Mouse (Mus musculus) layer of hippocampus, adult 8-10 months (tissue): Measurements from ENCODE around the gene Bcas1. TPM values are rescaled to one million over a fixed set of nuclear protein-coding genes. Genes with fewer than 3 reads are reported as not detected.

Source experiments
- DNase-seq, 2 experiments: peaks; one replicate each; pipeline ENCODE4 v3.0.0; 2022; ENCODE audit warnings: low spot score in 2 of 2
- total RNA-seq, 4 experiments: library from RNA; stranded (reverse); gene quantifications; 2 replicates each; pipeline ENCODE4 v1.2.4; 2022

The Bcas1 gene
- total RNA-seq, 4 experiments from 2014 or later, result 80.7 to 107 (median 88.1) TPM

DNA sequence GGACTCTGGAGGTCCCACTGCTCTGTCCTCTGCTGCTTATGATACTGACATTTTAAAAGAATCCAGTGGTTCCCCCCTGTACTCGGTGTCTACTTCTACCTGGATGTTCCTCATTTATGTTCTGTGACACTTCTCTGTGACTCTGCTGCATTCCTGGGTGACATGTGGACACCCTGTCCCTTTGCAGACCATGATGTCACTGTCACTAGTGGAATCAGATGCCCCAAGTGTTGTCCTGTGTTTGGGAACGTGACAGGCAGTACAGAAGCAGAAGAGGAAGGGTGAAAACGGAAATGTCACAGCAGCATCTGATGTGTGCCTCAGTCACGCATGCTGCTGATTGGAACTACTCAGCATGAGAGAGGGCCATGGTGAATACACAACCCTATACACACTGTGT is 110.9 kb downstream of the Bcas1 start:
- DNase-seq, result no peak

DNA sequence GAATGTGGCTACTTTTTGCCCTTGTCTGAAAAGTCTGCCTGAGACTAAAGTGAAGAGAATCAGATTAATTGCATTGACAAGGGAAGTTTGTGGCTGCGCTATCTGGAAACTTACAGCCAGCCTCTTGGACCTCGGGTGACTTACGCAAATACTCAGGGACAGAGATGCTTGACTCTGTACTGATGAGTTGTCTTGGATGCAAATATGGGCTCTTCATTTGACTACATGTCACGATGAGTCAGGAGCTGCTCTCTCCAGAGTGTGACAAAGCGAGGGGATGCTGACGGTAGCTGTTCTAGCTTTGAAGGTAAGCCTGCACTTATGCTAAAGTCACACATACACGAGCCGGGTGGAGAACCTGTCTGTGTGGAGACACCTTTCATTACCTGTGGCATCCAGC is 111.3 kb downstream of the Bcas1 start:
- no peak for DNase-seq

DNA sequence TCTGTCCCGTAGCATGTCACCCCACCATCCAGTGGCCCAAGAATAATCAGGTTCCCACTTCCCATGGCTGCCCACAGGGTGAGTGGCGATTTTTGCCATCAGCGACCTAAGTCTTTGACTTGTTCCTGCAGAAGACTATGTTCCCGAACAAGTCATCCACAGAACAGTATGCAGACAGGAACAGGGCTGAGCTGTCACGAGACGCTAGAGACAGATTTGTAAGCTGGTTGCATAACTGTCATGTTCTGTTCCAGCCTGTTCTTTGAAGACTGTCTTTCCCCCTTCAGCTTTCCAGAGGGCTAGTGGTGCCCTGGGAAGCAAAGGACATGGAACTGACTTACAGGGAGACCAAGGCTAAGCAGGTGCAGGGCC is 116.7 kb downstream of the Bcas1 start:
- DNase-seq, result no peak

DNA sequence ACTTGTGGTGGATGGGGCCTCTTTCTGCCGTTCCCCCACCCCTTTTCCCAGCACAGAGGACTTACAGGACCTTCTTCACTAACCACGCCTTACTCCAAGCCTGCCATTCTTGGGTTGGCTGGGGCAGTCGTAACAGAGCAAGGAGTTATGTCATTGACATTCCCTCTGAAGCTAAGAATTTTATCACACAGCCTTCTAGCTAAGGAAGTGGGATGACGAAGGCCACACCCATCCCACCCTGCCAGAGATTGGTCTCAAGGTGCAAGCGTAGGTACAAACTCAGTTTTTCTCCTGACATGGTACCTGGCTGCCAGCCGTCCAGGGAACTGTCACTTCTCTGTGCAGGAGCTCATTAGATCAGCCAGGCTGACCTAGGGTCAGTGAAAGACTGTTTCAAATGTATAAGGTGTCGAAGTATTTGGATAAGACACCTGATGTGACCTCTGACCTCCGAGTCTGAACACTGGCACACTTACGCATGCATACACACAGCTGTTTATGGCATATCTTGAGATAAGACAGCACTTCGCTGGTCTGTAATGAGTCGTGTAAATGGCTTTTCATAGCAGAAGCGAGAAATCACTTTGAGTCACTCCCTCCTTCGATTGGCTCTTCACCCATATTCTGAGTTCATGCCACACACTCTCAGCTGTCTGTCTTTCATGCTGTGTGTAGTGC is 117.2 kb downstream of the Bcas1 start:
- no peak for DNase-seq

DNA sequence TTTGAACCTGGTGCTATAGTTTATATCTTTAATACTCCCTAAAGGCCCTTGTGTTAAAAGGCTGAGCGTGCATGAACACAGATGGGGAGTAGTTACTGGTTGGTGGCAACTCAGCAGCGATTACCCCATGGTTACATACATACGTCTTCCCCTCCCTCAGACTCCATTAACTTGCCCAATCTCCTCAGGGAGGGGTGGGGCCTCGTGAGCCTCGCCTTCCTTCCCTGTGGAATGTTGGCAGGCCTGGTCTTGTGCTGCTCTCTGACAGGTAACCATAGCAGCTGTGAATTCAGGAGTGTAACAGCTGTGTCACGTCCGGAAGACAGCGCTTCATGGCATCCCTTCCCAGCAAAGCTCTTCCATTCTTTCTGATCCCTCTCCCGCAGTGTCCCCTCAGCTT is 118.7 kb downstream of the Bcas1 start:
- no peak for DNase-seq

DNA sequence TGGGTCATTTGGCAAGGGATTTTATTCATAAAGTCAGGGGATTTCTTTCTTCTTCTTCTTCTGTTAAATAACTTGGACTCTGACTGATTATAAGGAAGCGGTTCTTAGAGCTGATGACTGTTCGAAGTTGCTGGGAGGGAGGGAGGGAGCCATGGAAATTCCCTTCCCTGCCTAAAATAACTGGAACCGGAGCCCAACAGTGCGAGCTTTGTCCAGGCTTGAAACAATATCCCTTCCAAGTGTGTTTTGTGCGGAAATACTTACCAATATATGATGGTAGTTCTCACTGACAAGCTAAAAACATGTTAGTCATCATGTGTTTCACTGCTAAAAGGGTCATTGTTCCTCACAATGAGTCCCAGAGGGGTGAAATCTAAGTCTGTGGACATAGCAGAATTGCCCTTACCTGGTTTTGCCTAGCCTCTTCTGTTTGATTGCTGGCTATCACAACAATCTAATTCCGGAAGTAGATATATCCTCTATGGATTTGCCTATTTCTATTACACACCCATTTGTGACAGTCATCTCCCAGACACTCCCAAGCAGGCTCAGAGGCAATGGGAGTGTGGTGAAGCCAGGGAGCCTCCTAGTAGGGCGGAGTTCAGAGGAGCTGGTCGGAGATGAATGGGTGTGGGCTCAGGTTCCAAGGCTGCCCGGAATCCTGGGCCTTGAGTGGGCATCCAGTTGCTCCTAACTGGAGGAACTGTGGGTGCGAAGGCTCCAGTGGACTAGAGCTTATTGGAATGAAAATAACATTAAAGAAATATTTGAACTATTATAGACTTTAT is 119.4 kb downstream of the Bcas1 start:
- DNase-seq, result no peak

DNA sequence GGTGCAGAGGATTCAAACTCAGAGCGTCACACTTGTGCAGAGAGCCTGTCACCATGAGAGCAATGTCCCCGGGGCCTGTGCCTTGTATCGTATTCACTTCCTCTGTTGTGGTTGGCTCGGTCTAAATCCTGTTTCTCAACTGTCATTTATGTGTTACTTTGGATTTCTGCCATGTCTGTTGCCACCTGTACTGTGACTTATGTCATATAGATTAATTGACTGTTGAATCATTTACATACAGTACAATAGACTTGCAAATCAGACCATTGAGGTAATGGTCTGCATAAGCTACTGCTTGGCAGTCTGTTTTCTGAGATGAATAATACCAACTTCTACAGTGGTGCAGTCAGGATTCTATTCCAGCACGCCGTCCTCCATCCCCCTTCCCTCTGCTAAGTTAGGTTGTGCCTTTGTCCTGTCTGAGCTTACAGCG is 120.0 kb downstream of the Bcas1 start:
- no peak for DNase-seq

DNA sequence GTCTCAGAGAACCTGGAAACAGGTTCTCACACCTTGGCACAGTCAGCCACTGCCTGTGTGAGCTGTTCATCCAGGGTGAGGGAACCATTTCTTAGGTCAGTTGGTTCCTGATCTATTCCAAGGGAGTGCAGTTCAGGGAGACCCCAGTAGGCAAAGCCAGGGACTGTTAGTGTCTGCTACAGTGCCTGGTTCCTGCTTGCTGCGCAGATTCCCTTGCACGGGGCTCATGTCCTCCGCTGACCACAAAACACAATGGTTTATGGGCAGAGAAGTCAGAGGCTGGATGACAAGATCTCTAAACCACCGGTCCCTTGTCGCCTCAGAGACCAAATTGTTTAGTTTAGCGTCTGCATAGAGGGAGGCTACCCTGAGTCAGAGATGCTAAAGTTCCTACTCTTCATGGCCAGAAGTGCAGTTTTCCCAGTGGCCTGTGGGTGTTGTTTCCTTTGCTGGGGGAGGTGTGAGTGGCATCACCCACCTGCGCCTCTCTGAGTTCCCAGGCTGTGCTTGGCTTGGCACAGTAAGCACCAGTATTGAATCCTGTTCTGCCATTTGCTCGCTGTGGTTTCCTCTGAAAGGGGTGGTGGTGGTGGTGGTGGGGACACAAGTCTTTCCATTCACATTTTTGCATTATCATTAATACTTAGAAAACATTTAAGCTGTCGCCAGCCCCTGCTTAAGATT is 120.9 kb downstream of the Bcas1 start:
- no peak for DNase-seq

DNA sequence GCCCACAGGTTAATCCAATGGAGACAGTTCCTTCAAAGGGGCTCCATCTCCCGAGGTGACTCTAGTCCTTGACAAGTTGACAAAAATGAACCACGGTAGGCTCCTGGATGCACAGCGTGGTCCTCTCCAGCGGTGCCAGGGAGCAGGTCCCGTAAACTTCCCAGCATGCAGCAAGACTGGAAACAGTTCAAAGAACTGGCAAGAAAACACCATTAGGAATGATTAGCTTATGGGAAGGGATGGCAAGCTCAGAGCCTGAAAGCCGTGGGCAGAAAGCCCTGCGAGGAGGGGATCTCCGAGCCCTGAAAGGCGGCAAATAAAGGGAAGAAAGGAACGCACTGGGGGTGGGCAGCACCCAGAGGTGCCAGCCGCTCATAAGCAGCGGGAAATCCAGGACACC is 122.9 kb downstream of the Bcas1 start:
- DNase-seq, result no peak

DNA sequence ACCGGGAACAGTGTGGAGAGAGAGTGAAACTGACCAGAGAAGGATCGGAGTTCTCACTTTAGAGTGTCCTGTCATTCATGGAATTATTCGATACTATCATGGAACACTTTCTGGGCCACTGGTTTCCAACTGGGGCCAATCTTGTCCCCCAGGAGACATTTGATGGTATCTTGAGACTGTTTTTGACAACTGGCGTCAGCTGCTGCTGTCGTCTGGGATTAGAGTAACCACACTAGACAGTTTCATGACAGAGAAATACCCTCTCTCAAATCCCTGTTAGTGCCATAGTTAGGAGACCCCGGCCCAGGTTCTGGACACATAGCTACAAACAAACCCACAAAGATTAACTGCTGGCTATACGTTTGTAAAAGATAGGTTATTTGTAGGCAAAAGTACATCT is 124.0 kb downstream of the Bcas1 start:
- no peak for DNase-seq

DNA sequence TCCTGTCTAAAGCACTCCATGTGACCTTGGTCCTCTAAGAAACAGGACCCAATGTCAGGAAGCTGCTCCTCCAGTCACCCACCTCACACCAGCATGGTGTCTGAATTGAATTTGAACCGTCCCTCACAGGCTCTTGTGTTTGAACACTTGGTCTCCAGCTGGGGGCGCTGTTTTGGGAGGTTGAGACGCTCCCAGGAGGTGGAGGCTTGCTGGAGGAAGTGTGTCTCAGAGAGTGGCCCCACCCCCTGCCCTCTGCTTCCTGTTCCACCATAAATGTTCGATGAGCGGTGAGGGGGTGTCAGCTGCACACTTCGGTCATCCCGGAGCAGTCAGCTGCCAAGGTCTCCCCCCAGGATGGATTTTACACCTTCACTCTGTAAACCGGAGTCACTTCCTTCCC is 124.8 kb downstream of the Bcas1 start:
- DNase-seq, result no peak

Other genes with a start within 250 kb of the Bcas1 start
- gene Pfdn4, start 68.6 kb upstream of the Bcas1 start, total RNA-seq, result 10 to 100 TPM; 23.8 to 34.6 (median 28.4) TPM
- under 1 TPM in 1 of 4 experiments, not detected in 3; 0.11 TPM for gene Cyp24a1, start 69.3 kb upstream of the Bcas1 start, total RNA-seq
- gene 4930470P17Rik, start 174.2 kb upstream of the Bcas1 start, total RNA-seq, result not detected